Mouse (Mus musculus) cerebellum, adult 9-11 months (tissue): ENCODE measurements around the gene Prr14.

Source experiments
- DNase-seq: peaks from one replicate; pipeline ENCODE4 v3.0.0; 2022

Gene Prr14

DNA sequence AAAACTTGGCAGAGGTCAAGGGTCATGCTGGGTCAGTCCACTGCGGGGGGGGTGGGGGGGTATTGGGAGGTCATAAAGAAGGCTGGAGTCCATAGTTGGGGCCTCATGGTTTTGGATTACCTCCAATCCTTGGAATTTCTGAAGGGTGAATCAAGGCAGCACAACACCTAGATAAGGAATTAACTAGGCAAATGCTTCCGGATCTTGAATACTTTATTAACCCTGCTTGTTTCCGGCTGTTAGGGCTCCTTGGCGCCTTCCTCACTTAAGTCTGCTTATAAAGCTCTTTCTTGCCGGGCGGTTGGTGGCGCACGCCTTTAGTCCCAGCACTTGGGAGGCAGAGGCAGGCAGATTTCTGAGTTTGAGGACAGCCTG lies 53.6 kb downstream of the Prr14 start:
- DNase-seq, result no peak

DNA sequence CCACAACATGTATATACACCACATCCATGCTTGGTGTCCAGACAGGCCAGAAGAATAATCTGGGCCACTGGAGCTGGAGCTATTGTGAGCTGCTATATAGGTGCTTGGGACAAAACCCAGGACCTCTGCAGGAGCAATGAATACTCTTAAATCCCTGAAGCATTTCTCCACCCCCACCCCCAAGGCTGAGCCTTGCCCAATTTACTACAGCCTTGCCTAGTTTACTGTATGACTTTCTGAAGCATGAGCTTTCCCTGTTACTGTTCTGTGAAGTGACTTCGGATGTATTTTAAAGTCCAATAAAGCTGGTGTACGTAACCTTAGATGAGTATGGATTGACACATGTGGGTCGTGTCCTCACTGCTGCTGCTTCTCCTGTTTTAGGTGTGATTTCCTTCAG lies 54.4 kb downstream of the Prr14 start:
- peak; percentile 37 for DNase-seq

DNA sequence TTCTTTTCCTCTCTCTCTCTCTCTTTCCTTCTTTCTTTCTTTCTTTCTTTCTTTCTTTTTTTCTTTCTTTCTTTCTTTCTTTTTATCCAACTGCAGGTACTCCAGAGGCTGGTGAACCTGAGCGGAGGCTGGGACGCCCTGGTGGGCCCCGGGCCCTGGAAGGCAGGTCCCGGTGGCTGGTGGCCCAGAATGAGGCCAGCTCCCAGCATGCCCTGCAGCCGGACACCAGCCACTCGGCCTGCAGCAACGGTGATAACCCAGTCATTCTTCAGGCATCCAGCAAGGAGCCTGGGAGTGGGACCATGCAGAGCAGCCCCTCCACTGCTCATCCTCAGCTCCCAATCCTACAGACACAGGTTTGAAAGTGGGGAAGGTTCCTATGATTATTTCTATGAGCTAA lies 56.4 kb downstream of the Prr14 start:
- peak; percentile 33 for DNase-seq

DNA sequence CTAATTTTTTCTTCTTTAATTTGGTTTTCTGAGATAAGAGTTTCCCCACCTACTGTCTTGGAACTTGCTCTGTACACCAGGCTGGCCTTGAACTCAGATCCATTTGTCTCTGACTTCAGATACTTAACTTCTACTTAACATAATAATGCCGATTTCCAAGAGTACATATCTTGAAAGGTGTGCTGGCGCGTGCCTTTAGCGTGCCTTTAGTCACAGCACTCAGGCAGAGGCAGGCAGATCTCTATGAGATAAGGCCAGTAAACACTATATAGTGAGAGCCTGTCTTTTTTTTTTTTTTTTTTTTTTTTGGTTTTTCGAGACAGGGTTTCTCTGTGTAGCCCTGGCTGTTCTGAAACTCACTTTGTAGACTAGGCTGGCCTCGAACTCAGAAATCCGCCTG lies 56.9 kb downstream of the Prr14 start:
- DNase-seq, result no peak

DNA sequence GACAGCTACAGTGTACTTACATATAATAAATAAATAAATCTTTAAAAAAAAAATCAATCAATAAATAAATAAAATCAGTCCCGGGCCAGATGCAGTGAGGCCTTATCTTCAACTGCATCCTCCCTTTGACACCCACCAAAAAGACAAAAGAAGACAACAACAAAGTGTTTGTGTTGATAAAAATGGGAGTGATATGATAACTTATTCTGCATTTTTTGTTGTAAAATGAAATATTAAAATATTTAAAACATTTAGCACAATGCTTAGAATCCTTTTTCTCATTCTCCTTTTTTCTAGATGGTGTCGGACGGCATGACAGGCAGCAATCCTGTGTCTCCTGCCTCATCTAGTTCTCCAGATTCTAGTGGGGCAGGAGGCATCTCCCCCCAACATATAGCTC lies 59.9 kb downstream of the Prr14 start, which contains the start of gene Gm42715:
TSS of gene Gm42715 (plus strand) at position 301 of the 400 bp plus-strand sequence.
- DNase-seq, result no peak
